Mouse (Mus musculus): ENCODE data around the gene Gm20431.

- no peak for TF ChIP-seq POLR2A (IDR thresholded peaks at IDR 0.05; ENCODE audit: extremely low read depth, insufficient read depth, low read length)
- TF ChIP-seq CTCF (IDR thresholded peaks at IDR 0.05; ENCODE audit: extremely low read depth, insufficient read depth, low read length), result no peak
These were observed 82.8 kb downstream of the Gm20431 start for GRCm38 (mm10) chr2:167578521-167578920.

All from cortical plate, adult 2 months (tissue).